Mouse (Mus musculus): ENCODE measurements at regions not wholly inside any gene's neighbourhood (a gene's known extent, or its start where the extent isn't known, plus 50 kb on each side); places are given as distances from the start of the nearest gene placed in this dataset.

GRCm38 (mm10) chr11:113014186-113015010 is 232.4 kb downstream of the Sox9 start:
- H3K27ac ChIP-seq (ENCODE audit: insufficient read depth, low read length) = peak overlapping the region; percentile 42; the same call in 1 of the 2 replicates
- peaks cover 11% of the 10 kb centered on the region for H3K4me1 ChIP-seq (ENCODE audit: control insufficient read depth, insufficient read depth, low read length)
- no peak for TF ChIP-seq CTCF (IDR thresholded peaks at IDR 0.05; ENCODE audit: borderline replicate concordance, insufficient read depth, low read length)
- TF ChIP-seq POLR2A (IDR thresholded peaks at IDR 0.05; ENCODE audit: low read depth, low read length) = no peak; the same call in 1 of the 2 replicates
- no peak overlapping the region for H3K4me3 ChIP-seq (ENCODE audit: insufficient read depth, low read length)

GRCm38 (mm10) chr11:113015686-113016304 is 233.8 kb downstream of the Sox9 start:
- Histone ChIP-seq H3K4me1 (ENCODE audit: control insufficient read depth, insufficient read depth, low read length) (peaks cover 11% of the 10 kb centered on the region), H3K27ac (ENCODE audit: insufficient read depth, low read length) (no peak overlapping the region), H3K4me3 (ENCODE audit: insufficient read depth, low read length) (no peak overlapping the region)
- TF ChIP-seq POLR2A (IDR thresholded peaks at IDR 0.05; ENCODE audit: low read depth, low read length) (no peak), CTCF (IDR thresholded peaks at IDR 0.05; ENCODE audit: borderline replicate concordance, insufficient read depth, low read length) (no peak)

DNA sequence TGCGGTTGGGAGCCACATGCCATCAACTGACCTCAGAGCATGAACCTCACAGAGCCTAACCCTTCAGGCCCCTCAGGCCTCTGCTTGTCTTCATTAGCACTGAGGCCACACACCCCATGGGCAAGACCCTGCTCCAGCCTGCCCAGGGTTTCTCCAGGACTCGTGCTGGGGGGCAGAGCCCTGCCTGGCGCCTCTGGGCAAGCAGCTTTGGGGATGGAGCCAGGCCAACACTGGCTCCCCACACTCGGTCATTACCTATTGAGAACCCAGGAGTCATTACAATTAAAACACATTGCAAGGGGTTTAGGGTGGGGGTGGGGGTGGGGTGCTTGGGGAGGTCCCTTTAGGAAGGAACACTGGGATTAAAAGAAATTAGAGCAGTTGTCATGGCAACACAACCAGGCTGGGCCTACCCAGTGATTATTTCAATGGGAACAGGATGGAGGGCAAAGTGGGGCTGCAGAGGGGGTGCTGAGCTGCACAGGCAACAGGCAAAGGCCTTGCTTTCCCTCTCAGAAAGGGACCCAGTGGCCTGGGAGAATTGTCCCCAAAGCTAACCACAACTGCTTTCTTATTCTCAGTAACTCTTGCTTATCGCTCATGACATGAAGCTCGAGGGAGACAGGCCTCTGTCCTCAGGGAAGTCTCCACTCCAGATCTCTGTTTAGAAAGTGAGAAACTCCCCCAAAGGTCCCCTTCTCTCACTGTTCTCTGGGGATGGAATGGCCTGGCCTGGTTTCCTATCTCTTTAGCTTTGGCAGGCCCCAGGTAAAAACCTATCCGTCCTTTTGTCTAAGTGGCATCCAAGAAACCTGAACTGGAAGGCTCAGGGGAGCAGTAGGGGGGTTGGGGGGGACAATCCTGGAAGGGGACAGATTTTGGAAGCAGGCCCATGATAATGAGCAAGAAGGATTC is 235.0 kb downstream of the Sox9 start:
- TF ChIP-seq POLR2A (IDR thresholded peaks at IDR 0.05; ENCODE audit: low read depth, low read length) (no peak), CTCF (IDR thresholded peaks at IDR 0.05; ENCODE audit: borderline replicate concordance, insufficient read depth, low read length) (no peak)
- Histone ChIP-seq H3K4me3 (ENCODE audit: insufficient read depth, low read length) (no peak overlapping the region), H3K27ac (ENCODE audit: insufficient read depth, low read length) (no peak overlapping the region), H3K4me1 (ENCODE audit: control insufficient read depth, insufficient read depth, low read length) (peaks cover 11% of the 10 kb centered on the region)

- Histone ChIP-seq H3K4me3 (ENCODE audit: insufficient read depth, low read length) (no peak overlapping the region), H3K4me1 (ENCODE audit: control insufficient read depth, insufficient read depth, low read length) (peaks cover 4% of the 10 kb centered on the region; the same call in 1 of the 2 replicates), H3K27ac (ENCODE audit: insufficient read depth, low read length) (no peak overlapping the region)
- TF ChIP-seq CTCF (IDR thresholded peaks at IDR 0.05; ENCODE audit: borderline replicate concordance, insufficient read depth, low read length) (no peak), POLR2A (IDR thresholded peaks at IDR 0.05; ENCODE audit: low read depth, low read length) (no peak)
Observed at GRCm38 (mm10) chr11:113021533-113021932, 239.5 kb downstream of the Sox9 start.

- Histone ChIP-seq H3K27ac (ENCODE audit: insufficient read depth, low read length) (peak overlapping the region; percentile 9), H3K4me3 (ENCODE audit: insufficient read depth, low read length) (no peak overlapping the region), H3K4me1 (ENCODE audit: control insufficient read depth, insufficient read depth, low read length) (peaks cover 7% of the 10 kb centered on the region; the same call in 1 of the 2 replicates)
- TF ChIP-seq CTCF (IDR thresholded peaks at IDR 0.05; ENCODE audit: borderline replicate concordance, insufficient read depth, low read length) (no peak), POLR2A (IDR thresholded peaks at IDR 0.05; ENCODE audit: low read depth, low read length) (no peak)
Observed at GRCm38 (mm10) chr11:113026994-113027393, 245.0 kb downstream of the Sox9 start.

GRCm38 (mm10) chr11:113028235-113028919 is 246.4 kb downstream of the Sox9 start:
- peaks cover 18% of the 10 kb centered on the region for H3K4me1 ChIP-seq (ENCODE audit: control insufficient read depth, insufficient read depth, low read length)
- H3K27ac ChIP-seq (ENCODE audit: insufficient read depth, low read length) = no peak overlapping the region
- TF ChIP-seq POLR2A (IDR thresholded peaks at IDR 0.05; ENCODE audit: low read depth, low read length) = no peak
- H3K4me3 ChIP-seq (ENCODE audit: insufficient read depth, low read length) = no peak overlapping the region

- Histone ChIP-seq H3K27ac (ENCODE audit: insufficient read depth, low read length) (no peak overlapping the region), H3K4me3 (ENCODE audit: insufficient read depth, low read length) (no peak overlapping the region), H3K4me1 (ENCODE audit: control insufficient read depth, insufficient read depth, low read length) (peaks cover 16% of the 10 kb centered on the region)
- TF ChIP-seq CTCF (IDR thresholded peaks at IDR 0.05; ENCODE audit: borderline replicate concordance, insufficient read depth, low read length) (no peak), POLR2A (IDR thresholded peaks at IDR 0.05; ENCODE audit: low read depth, low read length) (no peak)
Observed at GRCm38 (mm10) chr11:113031405-113031804, 249.4 kb downstream of the Sox9 start.

DNA sequence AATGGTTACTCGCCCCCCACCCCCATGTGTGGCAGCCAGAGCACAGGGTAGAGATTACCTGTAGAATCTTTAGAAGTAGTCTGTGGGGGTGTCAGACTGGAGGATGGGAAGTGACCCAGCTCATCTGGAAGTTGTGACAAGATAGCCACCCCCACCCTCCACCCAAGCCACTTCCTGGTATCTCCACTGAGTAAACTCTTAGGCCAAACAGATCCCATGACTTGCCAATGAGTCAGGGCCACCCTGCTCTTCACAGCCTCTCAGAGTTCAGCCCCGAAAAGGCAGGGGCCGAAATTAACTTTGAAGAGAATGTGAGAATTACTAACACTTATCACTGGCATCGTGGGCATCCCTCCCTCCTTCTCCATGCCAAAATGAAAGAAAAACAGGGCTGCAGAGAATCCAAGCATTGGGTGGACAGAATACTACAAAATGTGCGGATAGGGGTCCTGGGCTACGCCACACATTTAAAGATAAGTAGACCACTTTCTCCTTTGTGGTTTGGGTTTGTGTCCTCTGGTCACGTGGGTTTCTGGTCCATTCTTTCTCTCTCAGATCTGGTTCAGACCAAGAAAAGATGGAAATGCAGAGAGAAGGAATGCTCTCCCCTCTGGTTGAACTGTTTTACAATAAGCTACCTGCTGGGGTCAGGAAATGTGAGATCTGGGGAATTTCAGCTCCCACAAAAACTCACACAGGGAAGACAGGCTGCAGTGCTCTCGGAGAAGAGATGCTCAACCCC is 250.6 kb downstream of the Sox9 start:
- TF ChIP-seq POLR2A (IDR thresholded peaks at IDR 0.05; ENCODE audit: low read depth, low read length) (no peak), CTCF (IDR thresholded peaks at IDR 0.05; ENCODE audit: borderline replicate concordance, insufficient read depth, low read length) (no peak)
- H3K4me1 ChIP-seq (ENCODE audit: control insufficient read depth, insufficient read depth, low read length) = peaks cover 11% of the 10 kb centered on the region
- no peak overlapping the region for H3K27ac ChIP-seq (ENCODE audit: insufficient read depth, low read length)
- no peak overlapping the region for H3K4me3 ChIP-seq (ENCODE audit: insufficient read depth, low read length)

All from embryonic fibroblast, embryonic 13.5 days (primary cell).